Mouse (Mus musculus) MEL (cell line): ENCODE data around the gene Numa1.

Experiments used
- BHLHE40 ChIP-seq: IDR thresholded peaks from 2 replicates; pipeline ENCODE4 v1.6.1; 2012; ENCODE audit warnings: low read depth, mild to moderate bottlenecking, inconsistent platforms, low read length, improper control_type of control experiment, borderline replicate concordance
- CHD1 ChIP-seq: IDR thresholded peaks from 2 replicates; pipeline ENCODE4 v1.6.1; 2012; ENCODE audit warnings: low read depth, mild to moderate bottlenecking, inconsistent platforms, low read length, improper control_type of control experiment
- CTCF ChIP-seq, 3 experiments: IDR thresholded peaks in 2 of 3; conservative IDR thresholded peaks in 1 of 3; 2 replicates each; pipeline ENCODE4 v1.5.1; 2011 to 2012; ENCODE audit warnings: low read length in 3 of 3, low read depth in 2 of 3, mild to moderate bottlenecking in 2 of 3, improper control_type of control experiment in 1 of 3, inconsistent platforms in 1 of 3, mixed read lengths in 1 of 3, moderate library complexity in 1 of 3; ENCODE audit not compliant: control insufficient read depth in 1 of 3, insufficient read depth in 1 of 3, poor library complexity in 1 of 3, severe bottlenecking in 1 of 3
- E2F4 ChIP-seq: IDR thresholded peaks from 2 replicates; pipeline ENCODE4 v1.6.1; 2011; ENCODE audit warnings: low read depth, low read length, improper control_type of control experiment, borderline replicate concordance
- EP300 ChIP-seq, 2 experiments: IDR thresholded peaks; 2 replicates each; pipeline ENCODE4 v1.6.1; 2011; ENCODE audit warnings: improper control_type of control experiment in 2 of 2, low read length in 2 of 2, low read depth in 1 of 2, mild to moderate bottlenecking in 1 of 2
- GATA1 ChIP-seq: IDR thresholded peaks from 2 replicates; pipeline ENCODE4 v1.6.1; 2011; ENCODE audit warnings: low read depth, low read length, improper control_type of control experiment
- KAT2A ChIP-seq: conservative IDR thresholded peaks from 2 replicates; pipeline ENCODE4 v1.6.1; 2012; ENCODE audit warnings: low read depth, low read length, improper control_type of control experiment, inconsistent platforms
- MYB ChIP-seq: IDR thresholded peaks from 2 replicates; pipeline ENCODE4 v1.6.1; 2011; ENCODE audit warnings: mild to moderate bottlenecking, low read depth, low read length, improper control_type of control experiment
- POLR2AphosphoS2 ChIP-seq: IDR thresholded peaks from 2 replicates; pipeline ENCODE4 v1.6.1; 2011; ENCODE audit warnings: low read length, improper control_type of control experiment
- RCOR1 ChIP-seq: IDR thresholded peaks from 2 replicates; pipeline ENCODE4 v1.6.1; 2012; ENCODE audit warnings: low read depth, mild to moderate bottlenecking, inconsistent platforms, low read length, improper control_type of control experiment
- USF2 ChIP-seq, 2 experiments: IDR thresholded peaks; 2 replicates each; pipeline ENCODE4 v1.6.1; 2011 to 2012; ENCODE audit warnings: improper control_type of control experiment in 2 of 2, low read length in 2 of 2, borderline replicate concordance in 1 of 2, inconsistent platforms in 1 of 2, low read depth in 1 of 2, mild to moderate bottlenecking in 1 of 2; ENCODE audit not compliant: insufficient read depth in 1 of 2

- no peak for TF ChIP-seq CTCF (IDR thresholded peaks at IDR 0.05 in 2 of 3, conservative IDR thresholded peaks at IDR 0.05 in 1 of 3; ENCODE audit: control insufficient read depth in 1 of 3, insufficient read depth in 1 of 3, low read depth in 2 of 3, low read length in 3 of 3, poor library complexity in 1 of 3, severe bottlenecking in 1 of 3)
- no peak for TF ChIP-seq USF2 (IDR thresholded peaks at IDR 0.05; ENCODE audit: borderline replicate concordance in 1 of 2, insufficient read depth in 1 of 2, low read depth in 1 of 2, low read length in 2 of 2)
- no peak for TF ChIP-seq BHLHE40
- TF ChIP-seq KAT2A = no peak
- TF ChIP-seq RCOR1 = no peak
- TF ChIP-seq E2F4 = no peak
- TF ChIP-seq GATA1 = no peak
- TF ChIP-seq POLR2AphosphoS2 = no peak
- no peak for TF ChIP-seq EP300 (IDR thresholded peaks at IDR 0.05; ENCODE audit: low read depth in 1 of 2, low read length in 2 of 2)
- no peak for TF ChIP-seq CHD1
- no peak for TF ChIP-seq MYB
Observed at GRCm38 (mm10) chr7:101886274-101886673, 47.6 kb upstream of the Numa1 start.
